ENCODE assay signal across 8 mouse cellular contexts in genomic region chr11:118740001-118740400, GRCm38 (mm10).
DNase-seq lines count a peak whose midpoint lies in the region; ATAC-seq and TF ChIP-seq lines count a peak whose summit lies in the region.

No protein-coding gene starts in this region.

- no peaks in the 10 kb centered on the region for H3K4me1 ChIP-seq in lung, adult 2 months (ENCODE audit: control insufficient read depth, insufficient read depth, low read length)

- TF ChIP-seq POLR2A in lung, adult 2 months (IDR thresholded peaks at IDR 0.05; ENCODE audit: borderline replicate concordance, extremely low read depth, low read depth, low read length): no peak

- H3K27me3 ChIP-seq in Patski: peaks cover 9% of the 10 kb centered on the region

- WGBS in lung, adult 2 months: 14% methylated on average over 6 of the region's 6 CpGs

- in situ Hi-C loops in Patski (cut with MboI; ENCODE audit: low pct_unique_long_range_greater_than_20kb): loop anchor here (5.0 to 25.0 kb wide), 3 partner anchors 237 to 428 kb away; no protein-coding TSS in a partner anchor

- no peak for ATAC-seq in Patski

- no peak overlapping the region for H3K4me3 ChIP-seq in lung, adult 2 months (replicated peaks; ENCODE audit: extremely low read depth, low read depth, low read length)

- CTCF ChIA-PET in Patski (lab: Charles Lee): interaction anchor here (0.8 to 2.6 kb wide), 6 partner anchors 70 to 317 kb away, joined by 3 to 14 read pairs (median 3); no protein-coding TSS in a partner anchor

- POLR2A ChIA-PET in Patski (lab: Charles Lee): no interaction called here

- peak; percentile 87 for TF ChIP-seq CTCF in Patski (IDR thresholded peaks at IDR 0.05)
- peak; percentile 84 for TF ChIP-seq CTCF in lung, adult 2 months (IDR thresholded peaks at IDR 0.05; ENCODE audit: insufficient read depth, low read length)

- peak; percentile 72 for DNase-seq in CD4-positive, CD25-positive, alpha-beta regulatory T cell, adult 2 months (ENCODE audit: low read depth, low spot score)
- DNase-seq in Patski (ENCODE audit: low read depth, low spot score): no peak
- DNase-seq in cerebellum, postnatal 36 days: peak; percentile 81 to 90
- peak; percentile 67 for DNase-seq in gastrocnemius, postnatal 25 days
- peak; percentile 67 for DNase-seq in kidney, postnatal 14 days
- peak; percentile 46 for DNase-seq in lung, adult 2 months
- peak; percentile 56 for DNase-seq in ovary, postnatal 14 days (ENCODE audit: low spot score)
- no peak for DNase-seq in c-Kit-positive CD71-positive TER-119-positive erythroid progenitor cells, embryonic 14.5 days (ENCODE audit: low spot score)

Comparison
In these comparisons a context has a peak if more than half of its experiments do, and no peak if none do; other contexts are left out.
1. DNase-seq: peak in CD4-positive, CD25-positive, alpha-beta regulatory T cell, adult 2 months (single experiment), cerebellum, postnatal 36 days (2 of 2), gastrocnemius, postnatal 25 days (single experiment), kidney, postnatal 14 days (single experiment), lung, adult 2 months (single experiment) and ovary, postnatal 14 days (single experiment); none in Patski (single experiment) and c-Kit-positive CD71-positive TER-119-positive erythroid progenitor cells, embryonic 14.5 days (single experiment).